Mouse (Mus musculus) brown adipose tissue, adult 24 weeks (tissue): Measurements from ENCODE around the gene Pex19. TPM values are rescaled to one million over a fixed set of nuclear protein-coding genes. Genes with fewer than 3 reads are reported as not detected.

Source experiments
- H3K27ac ChIP-seq: fragments of 200-500 bp; replicated peaks from 2 replicates; pipeline ENCODE4 v1.5.1; 2012; ENCODE audit warnings: low read depth, mild to moderate bottlenecking, low read length
- H3K4me1 ChIP-seq: fragments of 200-500 bp; 2 replicates; pipeline ENCODE4 v1.6.1; 2012; ENCODE audit warnings: low read length, mixed read lengths; ENCODE audit not compliant: control insufficient read depth, insufficient read depth, insufficient read length
- H3K4me3 ChIP-seq: fragments of 200-500 bp; 2 replicates; pipeline ENCODE4 v1.5.1; 2012; ENCODE audit warnings: low read depth, mild to moderate bottlenecking, low read length, moderate library complexity; ENCODE audit not compliant: insufficient read depth
- polyA plus RNA-seq: library from polyadenylated mRNA; stranded (reverse); fragments of >200 nt; gene quantifications from 2 replicates; pipeline ENCODE4 v1.2.4, GENCODE M21; 2012; ENCODE audit not compliant: missing spikeins, insufficient read depth, insufficient read length

The Pex19 gene
- polyA plus RNA-seq, 1 experiment, result 215 TPM

- no peak overlapping the region for H3K4me3 ChIP-seq
- H3K27ac ChIP-seq, result no peak overlapping the region
- H3K4me1 ChIP-seq, result no peaks in the 10 kb centered on the region
These were observed 57.4 kb downstream of the Pex19 start for GRCm38 (mm10) chr1:172183915-172184314.

Other genes starting within 250 kb of the Pex19 start
- gene Gm10521, start 231.1 kb upstream of the Pex19 start, polyA plus RNA-seq, result 0.40 TPM in 1 of 2 replicates, not detected in the other
- not detected in 2 replicates for gene Slamf6, start 209.2 kb upstream of the Pex19 start, polyA plus RNA-seq
- 0.58 TPM in 1 of 2 replicates, not detected in the other for gene Vangl2, start 98.3 kb upstream of the Pex19 start, polyA plus RNA-seq
- gene Nhlh1, start 69.2 kb upstream of the Pex19 start, polyA plus RNA-seq, result not detected in 2 replicates
- 73.4 and 75.2 TPM in 2 replicates for gene Copa, start 44.2 kb upstream of the Pex19 start, polyA plus RNA-seq
- 25.1 and 29.6 TPM in 2 replicates for gene Ncstn, start 44.0 kb upstream of the Pex19 start, polyA plus RNA-seq
- 49.0 and 61.8 TPM in 2 replicates for gene Dcaf8, start 21.3 kb downstream of the Pex19 start, polyA plus RNA-seq
- 41.7 and 43.8 TPM in 2 replicates for gene Pea15a, start 80.0 kb downstream of the Pex19 start, polyA plus RNA-seq
- gene Casq1, start 93.1 kb downstream of the Pex19 start, polyA plus RNA-seq, result 29.6 and 47.6 TPM in 2 replicates
- not detected in 2 replicates for gene Atp1a4, start 131.7 kb downstream of the Pex19 start, polyA plus RNA-seq
- gene Igsf8, start 134.9 kb downstream of the Pex19 start, polyA plus RNA-seq, result 4.3 and 10.5 TPM in 2 replicates
- 428 and 499 TPM in 2 replicates for gene Atp1a2, start 171.3 kb downstream of the Pex19 start, polyA plus RNA-seq
- not detected in 2 replicates for gene Kcnj9, start 202.6 kb downstream of the Pex19 start, polyA plus RNA-seq
- not detected in 2 replicates for gene Kcnj10, start 214.5 kb downstream of the Pex19 start, polyA plus RNA-seq
- 3.9 and 5.0 TPM in 2 replicates for gene Pigm, start 249.8 kb downstream of the Pex19 start, polyA plus RNA-seq